Mouse (Mus musculus) midbrain, embryonic 11.5 days (tissue): ENCODE measurements at regions not wholly inside any gene's neighbourhood (a gene's known extent, or its start where the extent isn't known, plus 50 kb on each side); places are given as distances from the start of the nearest gene placed in this dataset.

Experiments used
- ATAC-seq: fragments of 200-750 bp; cut with Nextera tagmentation; 2 replicates; pipeline ENCODE4 v1.8.0; 2017; ENCODE audit warnings: moderate TSS enrichment, moderate library complexity; ENCODE audit not compliant: low FRiP score
- DNase-seq: peaks from one replicate; pipeline ENCODE4 v3.0.0; 2015; ENCODE audit warnings: low spot score; ENCODE audit errors: missing footprints
- H3K27ac ChIP-seq: fragments of 300-500 bp; sonication (generic); 2 replicates; pipeline ENCODE4 v1.5.1; 2014; ENCODE audit warnings: low read depth, low read length
- H3K27me3 ChIP-seq: fragments of 300-500 bp; sonication (generic); 2 replicates; pipeline ENCODE4 v1.6.1; 2014; ENCODE audit warnings: mild to moderate bottlenecking, low read length, moderate library complexity, mixed read lengths; ENCODE audit not compliant: control insufficient read depth, insufficient read depth
- H3K36me3 ChIP-seq: fragments of 300-500 bp; sonication (generic); 2 replicates; pipeline ENCODE4 v1.6.1; 2014; ENCODE audit warnings: mild to moderate bottlenecking, low read length, moderate library complexity, mixed read lengths; ENCODE audit not compliant: control insufficient read depth, insufficient read depth
- H3K4me1 ChIP-seq: fragments of 300-500 bp; sonication (generic); 2 replicates; pipeline ENCODE4 v1.6.1; 2014; ENCODE audit warnings: low read length; ENCODE audit not compliant: control insufficient read depth, insufficient read depth
- H3K4me2 ChIP-seq: fragments of 300-500 bp; sonication (generic); 2 replicates; pipeline ENCODE4 v1.6.1; 2014; ENCODE audit warnings: mild to moderate bottlenecking, moderate library complexity
- H3K4me3 ChIP-seq: fragments of 300-500 bp; sonication (generic); 2 replicates; pipeline ENCODE4 v1.5.1; 2014; ENCODE audit warnings: low read depth, low read length
- H3K9ac ChIP-seq: fragments of 300-500 bp; sonication (generic); 2 replicates; pipeline ENCODE4 v1.6.1; 2014; ENCODE audit warnings: low read length
- H3K9me3 ChIP-seq: fragments of 300-500 bp; sonication (generic); 2 replicates; pipeline ENCODE4 v1.6.1; 2016; ENCODE audit warnings: low read length; ENCODE audit not compliant: control insufficient read depth

DNA sequence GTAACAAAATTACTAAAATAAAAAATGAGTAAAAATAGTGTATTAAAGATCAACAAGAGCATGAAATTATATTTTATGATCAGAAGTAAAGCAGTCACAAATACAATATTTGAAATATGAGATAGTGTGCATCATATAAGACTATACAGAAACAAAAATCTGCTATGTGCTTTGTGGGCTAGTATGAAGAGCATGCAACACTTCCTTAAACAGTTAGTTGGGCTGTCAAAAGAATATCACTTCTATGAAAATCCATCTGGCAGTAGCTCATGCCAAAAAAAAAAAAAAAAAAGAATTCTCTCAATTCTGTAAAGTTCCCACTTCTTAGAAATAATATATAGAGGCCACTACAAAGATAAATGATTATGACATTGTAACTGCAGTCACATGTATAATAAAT lies 53.0 kb upstream of the Gm4301 start:
- DNase-seq (no peak), ATAC-seq (no peak)
- no peaks in the 10 kb centered on the region for H3K9me3 ChIP-seq
- H3K4me3 ChIP-seq = no peak overlapping the region
- no peaks in the 10 kb centered on the region for H3K27me3 ChIP-seq
- no peak overlapping the region for H3K4me2 ChIP-seq
- no peaks in the 10 kb centered on the region for H3K4me1 ChIP-seq
- H3K27ac ChIP-seq = no peak overlapping the region
- no peaks in the 10 kb centered on the region for H3K36me3 ChIP-seq
- no peak overlapping the region for H3K9ac ChIP-seq
